Comparison of ENCODE assay signal across 23 mouse cellular contexts in the genomic region with DNA sequence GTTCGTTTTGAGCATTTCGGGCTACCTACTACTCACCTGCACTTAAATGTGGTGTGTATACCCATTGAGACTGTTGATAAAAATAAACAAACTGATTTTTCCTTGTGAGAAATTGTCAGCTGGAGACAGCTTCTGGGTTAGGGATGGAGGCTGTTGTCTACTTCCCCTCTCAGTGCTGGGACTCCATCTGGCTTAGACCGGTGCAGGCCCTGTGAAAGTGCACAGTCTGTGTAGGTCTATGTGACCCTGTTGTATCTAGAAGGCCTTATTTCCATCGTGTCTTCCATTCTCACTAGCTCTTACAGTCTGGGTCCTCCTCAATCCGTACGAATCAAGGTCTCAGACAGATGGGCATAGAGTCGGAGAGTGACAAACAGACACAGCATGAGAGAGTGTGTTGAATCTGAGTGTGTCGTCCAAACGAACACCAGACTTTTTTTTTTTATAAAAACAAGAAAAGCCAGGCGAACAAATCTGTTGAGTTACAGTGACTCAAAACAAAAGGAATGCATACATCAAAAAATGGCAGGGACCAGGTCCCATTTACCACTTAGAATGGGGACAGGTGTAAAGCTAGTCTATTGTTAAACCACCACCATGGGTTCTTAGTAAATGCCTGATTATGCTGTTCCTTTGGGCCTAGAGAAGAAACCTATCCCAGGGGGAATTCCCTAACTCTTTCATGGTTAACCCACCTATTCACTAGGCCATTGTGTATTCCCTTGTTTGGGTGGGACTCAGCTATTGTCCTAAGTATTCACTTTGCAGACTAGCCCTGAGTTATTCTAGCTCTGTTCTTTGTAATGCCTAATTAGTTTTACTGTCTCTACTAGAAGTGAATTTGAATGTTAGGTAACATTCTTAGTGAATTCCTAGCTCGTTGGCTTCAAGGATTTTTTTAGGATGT.
DNase-seq lines count a peak whose midpoint lies in the region; ATAC-seq and TF ChIP-seq lines count a peak whose summit lies in the region.
"Had no signal": no experiment of that assay in that cellular context is flagged by ENCODE, and none has a peak within 500 bp of the region (broad histone marks: within the 10 kb centered on the region; RNA-seq: fewer than 3 reads in every experiment).

No protein-coding gene starts in this region.

- in situ Hi-C loops in ES-E14 (cut with MboI; ENCODE audit: low sequenced_read_pairs in 2 of 2, unreplicated experiment in 2 of 2): no loop called here

- H3K4me1 ChIP-seq in testis, adult 2 months (ENCODE audit: control insufficient read depth, insufficient read depth, low read length): no peaks in the 10 kb centered on the region
- H3K4me1 ChIP-seq in ES-E14 (ENCODE audit: control insufficient read depth in 2 of 2, insufficient read depth in 2 of 2, low read length in 2 of 2, poor library complexity in 1 of 2): peaks cover 9 to 11% of the 10 kb centered on the region in 2 experiments; a peak in 3 of 4 replicates
- no peaks in the 10 kb centered on the region for H3K4me1 ChIP-seq in forebrain, embryonic 11.5 days (replicated peaks; ENCODE audit: control insufficient read depth, insufficient read depth, low read length)
- H3K4me1 ChIP-seq: embryonic facial prominence, embryonic 10.5 days; embryonic facial prominence, embryonic 12.5 days; forebrain, embryonic 12.5 days had no signal

- H3K27ac ChIP-seq in testis, adult 2 months (ENCODE audit: control insufficient read depth, insufficient read depth, low read depth, low read length): no peak overlapping the region
- H3K27ac ChIP-seq in ES-E14 (ENCODE audit: insufficient read depth, low read depth, low read length, poor library complexity, severe bottlenecking): peak overlapping the region; percentile 73
- no peak overlapping the region for H3K27ac ChIP-seq in forebrain, embryonic 11.5 days (ENCODE audit: low read depth, low read length)
- H3K27ac ChIP-seq: embryonic facial prominence, embryonic 10.5 days; embryonic facial prominence, embryonic 12.5 days; forebrain, embryonic 12.5 days had no signal

- TF ChIP-seq POLR2A in testis, adult 2 months (IDR thresholded peaks at IDR 0.05; ENCODE audit: control insufficient read depth, low read depth, low read length): no peak

- H3K4me3 ChIP-seq in testis, adult 2 months (ENCODE audit: control insufficient read depth, low read depth, low read length): peak overlapping the region; percentile 29; the same call in 1 of the 2 replicates
- 0 out of 4 replicates have a peak overlapping the region, but pooled peaks of 1 of the 2 experiments have one; percentile 13 for H3K4me3 ChIP-seq in ES-E14 (ENCODE audit: insufficient read depth in 1 of 2, low read depth in 1 of 2, low read length in 2 of 2, poor library complexity in 1 of 2, severe bottlenecking in 1 of 2)
- no peak overlapping the region for H3K4me3 ChIP-seq in forebrain, embryonic 11.5 days (ENCODE audit: low read depth, low read length)
- H3K4me3 ChIP-seq: embryonic facial prominence, embryonic 10.5 days; embryonic facial prominence, embryonic 12.5 days; forebrain, embryonic 12.5 days had no signal

- H3K27me3 ChIP-seq in testis, adult 2 months (ENCODE audit: control insufficient read depth, insufficient read depth, low read length): no peaks in the 10 kb centered on the region
- H3K27me3 ChIP-seq in forebrain, embryonic 11.5 days (ENCODE audit: control insufficient read depth, insufficient read depth, low read length): no peaks in the 10 kb centered on the region
- H3K27me3 ChIP-seq: embryonic facial prominence, embryonic 12.5 days; forebrain, embryonic 12.5 days had no signal

- no peak overlapping the region for H3K4me2 ChIP-seq in forebrain, embryonic 11.5 days (ENCODE audit: low read depth, low read length, severe bottlenecking)
- H3K4me2 ChIP-seq: embryonic facial prominence, embryonic 12.5 days; forebrain, embryonic 12.5 days had no signal

- H3K9ac ChIP-seq in ES-E14 (ENCODE audit: insufficient read depth, low read depth, low read length, poor library complexity, severe bottlenecking): no peak overlapping the region
- no peak overlapping the region for H3K9ac ChIP-seq in forebrain, embryonic 11.5 days (ENCODE audit: low read length)
- H3K9ac ChIP-seq: embryonic facial prominence, embryonic 12.5 days; forebrain, embryonic 12.5 days had no signal

- intact Hi-C loops in heart, postnatal 14 days (cut with DNase I): no loop called here

- no peaks in the 10 kb centered on the region for H3K36me3 ChIP-seq in testis, adult 2 months (ENCODE audit: control insufficient read depth, insufficient read depth, low read length)
- no peaks in the 10 kb centered on the region for H3K36me3 ChIP-seq in ES-E14 (ENCODE audit: control insufficient read depth, insufficient read depth, low read length, poor library complexity, severe bottlenecking)
- no peaks in the 10 kb centered on the region for H3K36me3 ChIP-seq in forebrain, embryonic 11.5 days (ENCODE audit: control insufficient read depth, insufficient read depth, low read length)
- H3K36me3 ChIP-seq: embryonic facial prominence, embryonic 10.5 days; embryonic facial prominence, embryonic 12.5 days; forebrain, embryonic 12.5 days had no signal

- WGBS in forebrain, embryonic 11.5 days: 38% methylated on average over 11 of the region's 11 CpGs

- ATAC-seq in forebrain, embryonic 11.5 days (replicated peaks; ENCODE audit: low FRiP score): no peak
- ATAC-seq: CD4-positive, CD25-positive, alpha-beta regulatory T cell, adult 4 months; forebrain, embryonic 14.5 days; forebrain, embryonic 16.5 days had no signal

- TF ChIP-seq CTCF in testis, adult 2 months (IDR thresholded peaks at IDR 0.05; ENCODE audit: control insufficient read depth, insufficient read depth, insufficient replicate concordance, low read depth, low read length): no peak

- no peaks in the 10 kb centered on the region for H3K9me3 ChIP-seq in ES-E14 (ENCODE audit: control insufficient read depth, insufficient read depth, low read depth, low read length)
- no peaks in the 10 kb centered on the region for H3K9me3 ChIP-seq in forebrain, embryonic 11.5 days (ENCODE audit: control insufficient read depth, low read length)
- H3K9me3 ChIP-seq: embryonic facial prominence, embryonic 10.5 days; embryonic facial prominence, embryonic 12.5 days; forebrain, embryonic 12.5 days had no signal

- peak; percentile 82 for DNase-seq in heart, adult 11 months
- DNase-seq in heart, postnatal 14 days: no peak
- no peak for DNase-seq in testis, postnatal 10 days (ENCODE audit: low spot score)
- DNase-seq in ES-E14 (ENCODE audit: low read depth, low spot score): peak; percentile 70
- DNase-seq in ZHBTc4 (ENCODE audit: low read depth, low spot score): peak; percentile 94
- DNase-seq in right cerebral cortex, postnatal 14 days: no peak
- DNase-seq in forebrain, embryonic 11.5 days (ENCODE audit: low spot score): no peak
- DNase-seq: adrenal gland, adult 2 months; adrenal gland, postnatal 10 days; adrenal gland, postnatal 25 days; B cell, adult 2 months; cerebellum, adult 11-12 months; cerebellum, adult 2 months; cerebellum, adult 9-10 months; cerebellum, postnatal 10 days; cerebellum, postnatal 25 days had no signal

TF ChIP-seq in ES-E14, 5 proteins besides CTCF, POLR2A, EP300 and RAD21:
- TF ChIP-seq ZNF384 (IDR thresholded peaks at IDR 0.05; ENCODE audit: low read depth, low read length): peak; percentile 57; the same call in 1 of the 2 replicates
- no peak for TF ChIP-seq ZC3H11A (IDR thresholded peaks at IDR 0.05; ENCODE audit: borderline replicate concordance, low read depth, low read length)
- peak; percentile 44; the same call in 1 of the 2 replicates for TF ChIP-seq CHD2 (IDR thresholded peaks at IDR 0.05; ENCODE audit: low read depth, low read length)
- TF ChIP-seq HCFC1 (IDR thresholded peaks at IDR 0.05; ENCODE audit: borderline replicate concordance, insufficient read depth, low read length): no peak
TF ChIP-seq in ES-E14: peak in this region for 2.

Comparison
In these comparisons a context has a peak if more than half of its experiments do, and no peak if none do; other contexts are left out.
1. DNase-seq: peak in heart, adult 11 months (single experiment), ES-E14 (single experiment) and ZHBTc4 (single experiment); none in heart, postnatal 14 days (0 of 2), testis, postnatal 10 days (single experiment), right cerebral cortex, postnatal 14 days (single experiment) and forebrain, embryonic 11.5 days (single experiment).